Mouse (Mus musculus): ENCODE data around the gene Slc34a3.

Gene Slc34a3

DNA sequence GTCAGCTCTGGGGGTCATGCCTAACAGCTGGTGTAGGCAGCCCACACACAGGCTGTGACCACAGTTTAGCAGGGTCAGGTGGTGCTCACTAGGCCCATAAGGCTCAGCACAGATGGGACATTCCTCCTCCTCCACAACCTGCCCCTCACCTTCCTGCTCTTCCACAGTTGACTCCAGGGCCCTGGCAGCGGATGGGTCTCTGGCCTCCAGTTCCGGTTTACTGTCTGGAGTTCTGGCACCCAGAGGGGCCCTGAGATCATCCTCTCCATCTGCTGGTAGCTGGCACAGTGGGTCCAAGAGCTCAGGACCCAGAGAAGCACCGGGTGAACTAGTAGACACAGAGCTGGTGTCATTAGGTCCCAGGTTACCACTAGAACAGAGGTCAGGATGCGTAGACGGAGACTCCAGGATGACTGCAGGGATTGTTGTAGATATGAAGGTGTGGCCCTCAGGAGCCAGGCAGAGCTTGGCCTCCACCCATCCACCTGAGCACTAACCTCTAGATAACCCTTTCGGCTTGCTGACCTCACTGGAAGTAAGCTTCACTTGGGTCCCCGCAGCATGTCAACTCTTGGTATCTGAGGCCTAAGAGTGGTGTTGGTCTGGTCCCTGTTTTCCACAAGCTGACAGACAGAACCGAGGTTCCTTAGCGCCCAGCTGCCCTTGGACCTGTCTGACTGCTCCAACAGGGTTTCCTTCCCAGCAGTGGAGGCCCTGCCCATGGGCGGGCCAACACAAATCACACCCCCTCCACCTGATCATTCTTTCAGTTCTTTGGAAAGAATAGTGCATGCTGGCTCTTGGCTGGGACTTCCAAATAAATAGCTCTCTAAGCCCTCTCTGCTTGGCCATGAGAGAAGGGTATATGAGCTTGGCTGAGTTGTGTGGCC is 12.3 kb upstream of the Slc34a3 start, which contains the start of gene AL732309.1:
Gene AL732309.1 (minus strand): TSS at position 681 of the 890 bp plus-strand sequence.
- DNase-seq: no peak

GRCm38 (mm10) chr2:25244144-25244543 is 10.0 kb upstream of the Slc34a3 start:
- DNase-seq: no peak

DNA sequence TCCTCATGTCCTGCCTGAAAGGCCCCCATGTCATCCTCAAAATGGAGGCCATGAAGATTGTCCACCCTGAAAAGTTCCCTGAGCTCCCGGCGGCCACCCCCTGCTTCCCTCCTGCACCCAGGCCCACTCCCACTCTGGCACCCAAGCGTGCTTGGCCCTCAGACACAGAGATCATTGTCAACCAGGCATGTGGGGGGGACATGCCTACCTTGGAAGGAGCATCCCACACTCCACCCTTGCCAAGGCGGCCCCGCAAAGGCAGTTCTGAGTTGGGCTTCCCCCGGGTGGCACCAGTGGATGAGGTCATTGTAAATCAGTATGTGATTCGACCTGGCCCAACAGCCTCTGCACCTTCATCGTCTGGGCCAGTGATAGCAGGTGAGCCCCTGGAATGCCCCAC is 9.2 kb upstream of the Slc34a3 start:
- DNase-seq: no peak

DNA sequence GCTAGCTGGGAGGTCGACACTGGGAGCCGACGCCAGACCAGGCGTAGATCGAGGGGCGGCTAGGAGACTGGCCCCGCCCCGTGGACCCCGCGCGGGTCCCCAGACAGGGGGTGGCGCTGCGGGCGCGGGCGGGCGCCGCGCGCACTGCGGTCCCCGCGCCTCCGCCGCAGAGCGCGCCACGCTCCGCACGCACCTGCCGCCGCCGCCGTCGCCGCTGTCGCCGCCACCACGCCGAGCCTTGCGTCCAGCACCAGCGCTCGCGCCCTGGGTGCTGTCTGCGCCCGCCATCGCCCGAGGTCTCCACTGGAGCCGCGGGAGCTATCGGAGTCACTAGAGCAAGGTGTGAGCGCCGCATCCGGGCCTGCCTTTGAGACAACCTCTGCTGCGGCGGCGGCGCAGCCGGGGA is 7.9 kb upstream of the Slc34a3 start, which contains the start of the genes Rnf208 and Cysrt1:
Gene Rnf208 (plus strand): TSS at position 155 of the 406 bp plus-strand sequence.
Gene Cysrt1 (minus strand): TSS at position 352 of the 406 bp plus-strand sequence.
- peak; percentile 53 for DNase-seq

- DNase-seq: no peak
Measured at GRCm38 (mm10) chr2:25241438-25241775, 7.2 kb upstream of the Slc34a3 start.

GRCm38 (mm10) chr2:25240723-25241437 is 6.7 kb upstream of the Slc34a3 start:
- DNase-seq: peak; percentile 65

DNA sequence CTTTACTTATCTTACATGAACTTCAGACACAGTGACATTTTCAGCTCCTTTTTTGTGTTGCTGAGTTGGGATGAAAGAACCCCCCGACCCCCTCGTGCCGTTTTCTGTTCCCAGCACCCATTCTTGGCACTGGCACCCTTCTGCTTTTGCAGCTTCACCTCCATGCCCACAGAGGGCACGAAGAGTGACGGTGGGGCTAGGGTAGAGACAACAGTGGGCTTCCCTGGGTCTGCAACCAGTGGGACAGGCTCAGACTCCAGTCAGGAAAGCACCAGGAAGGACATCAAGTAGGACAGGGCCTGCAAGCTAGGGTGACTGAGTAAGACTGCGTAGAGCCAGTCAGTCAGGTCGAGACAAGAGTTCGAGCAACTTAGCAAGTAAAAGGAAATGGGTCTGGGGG is 6.1 kb upstream of the Slc34a3 start:
- DNase-seq: no peak

DNA sequence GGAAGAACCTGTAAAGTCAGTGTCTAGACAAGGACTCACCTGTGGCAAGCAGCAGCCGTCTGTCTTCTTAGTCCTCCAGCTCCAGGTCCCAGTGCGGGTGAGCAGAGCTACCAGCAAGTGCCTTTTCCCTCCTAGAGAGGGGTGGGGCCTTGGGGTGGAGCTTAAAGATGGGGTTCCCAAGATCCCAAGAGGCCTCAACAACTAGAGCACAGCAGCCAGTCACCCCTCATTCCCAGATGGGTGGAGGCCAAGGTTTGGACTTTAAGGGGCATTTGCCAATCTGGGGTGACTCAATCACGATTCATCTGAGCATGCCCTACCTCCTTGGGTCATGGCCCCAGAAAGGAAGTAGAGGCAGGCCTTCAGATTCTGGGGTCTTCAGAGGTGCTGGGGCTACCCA is 5.6 kb upstream of the Slc34a3 start:
- no peak for DNase-seq

- no peak for DNase-seq
Measured at GRCm38 (mm10) chr2:25238106-25238505, 3.9 kb upstream of the Slc34a3 start.

- DNase-seq: no peak
Measured at GRCm38 (mm10) chr2:25237522-25237921, 3.4 kb upstream of the Slc34a3 start.

DNA sequence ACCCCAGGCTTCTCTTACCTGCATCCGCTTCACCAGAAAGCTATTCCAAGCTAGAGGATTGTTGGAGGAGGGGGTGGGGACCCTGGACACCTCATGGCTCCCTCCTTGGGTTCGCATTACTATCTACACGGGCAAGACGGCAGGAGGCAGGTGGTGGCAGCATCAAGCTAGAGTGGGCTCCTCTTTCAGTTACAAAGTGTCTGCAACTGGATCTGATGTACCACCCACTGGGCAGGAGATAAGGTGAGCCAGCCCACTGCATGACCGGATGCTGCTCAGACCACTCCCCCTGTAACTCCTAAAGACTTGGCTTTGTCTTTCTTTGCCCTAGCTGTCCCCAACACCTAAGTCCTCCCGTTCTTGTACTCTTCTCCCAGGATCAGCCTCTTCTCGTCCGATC is 2.5 kb upstream of the Slc34a3 start, which contains the start of gene Rnf224:
Gene Rnf224 (minus strand): TSS at position 174 of the 400 bp plus-strand sequence.
- no peak for DNase-seq

- DNase-seq: no peak
Measured at GRCm38 (mm10) chr2:25234551-25235220, 522 bp upstream of the Slc34a3 start.

DNA sequence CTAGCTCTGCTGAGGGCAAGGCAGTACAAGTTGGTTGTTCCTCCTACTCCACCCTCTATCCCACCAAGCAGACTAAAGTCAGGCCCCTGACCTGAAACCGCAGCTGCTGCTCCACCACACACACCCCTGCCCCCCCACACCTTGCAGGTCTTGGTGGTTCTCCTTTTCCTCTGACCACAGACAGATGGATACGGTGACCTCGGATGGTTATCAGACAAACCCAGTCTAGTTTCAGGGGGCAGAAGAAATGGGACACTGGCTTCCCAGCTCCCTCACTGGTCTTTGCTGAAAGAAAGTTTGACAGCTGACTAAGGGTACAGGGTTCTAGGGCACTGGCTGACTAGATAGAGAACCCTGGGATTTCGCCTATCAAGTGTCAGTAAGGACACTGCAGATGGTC is 743 bp downstream of the Slc34a3 start:
- DNase-seq: no peak

DNA sequence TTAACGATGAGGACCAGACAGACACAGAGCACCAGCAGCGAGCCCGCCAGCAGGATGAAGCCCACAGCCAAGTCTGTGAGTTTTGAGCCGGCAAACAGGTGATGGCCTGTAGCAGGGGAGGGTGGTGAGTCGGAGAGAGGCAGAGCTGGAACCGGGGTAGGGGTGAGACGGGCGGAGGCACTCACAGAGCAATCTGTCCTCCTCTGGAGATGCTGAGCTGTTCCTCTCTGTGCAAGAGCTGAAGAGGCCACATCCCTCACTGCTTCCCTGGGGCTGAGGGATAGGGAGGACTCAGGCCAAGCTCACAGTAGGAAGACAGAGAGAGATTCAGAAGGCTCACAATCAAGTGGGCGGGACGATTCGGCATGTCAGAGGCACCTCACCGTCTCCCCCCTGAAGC is 3.1 kb downstream of the Slc34a3 start:
- no peak for DNase-seq

DNA sequence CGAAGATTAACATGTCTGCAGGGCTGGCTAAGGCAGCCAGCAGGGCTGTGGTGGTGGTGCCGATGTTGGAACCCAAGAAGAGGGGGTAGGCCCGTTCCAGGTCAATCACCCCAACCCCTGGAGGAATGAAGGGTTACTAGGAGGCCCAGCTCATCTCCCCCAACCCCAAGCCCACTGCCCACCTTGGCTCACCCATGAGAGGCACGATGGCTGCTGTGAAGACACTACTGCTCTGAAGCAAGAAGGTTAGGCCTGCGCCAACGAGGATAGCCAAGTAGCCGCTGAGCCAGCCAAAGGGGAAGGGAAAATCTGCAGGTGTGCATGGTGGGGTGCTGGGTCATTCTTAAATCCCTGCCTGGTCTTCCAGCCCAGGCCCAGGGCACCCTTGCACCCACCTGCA is 3.6 kb downstream of the Slc34a3 start:
- DNase-seq: no peak

GRCm38 (mm10) chr2:25229582-25229981 is 4.6 kb downstream of the Slc34a3 start:
- no peak for DNase-seq

DNA sequence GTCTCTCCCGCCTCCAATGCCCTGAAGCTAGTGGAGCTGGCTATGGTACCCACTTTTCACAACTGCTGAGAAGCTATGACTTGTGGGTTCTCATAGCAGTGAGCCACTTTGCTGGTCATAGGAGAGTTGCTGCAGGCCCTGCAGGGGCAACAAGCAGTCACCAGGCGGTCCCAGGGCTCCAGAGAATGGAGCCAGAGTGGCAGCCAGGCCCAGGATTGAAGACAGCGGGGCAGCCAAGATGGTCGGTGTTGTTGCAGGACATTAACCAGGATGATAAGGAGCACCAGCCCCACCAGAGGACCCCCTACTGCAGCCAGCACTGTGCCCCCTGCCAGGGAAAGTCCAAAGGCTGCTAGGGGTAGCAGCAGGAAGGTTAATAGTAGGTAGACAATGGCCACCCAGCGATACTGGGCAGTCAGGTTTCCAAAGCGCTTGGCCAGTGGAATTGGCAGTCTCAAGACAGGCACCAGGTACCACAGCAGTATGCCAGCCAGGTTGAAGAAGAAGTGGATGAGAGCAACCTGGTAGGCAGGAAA is 5.1 kb downstream of the Slc34a3 start:
- DNase-seq: no peak

- DNase-seq: peak; percentile 86
Measured at GRCm38 (mm10) chr2:25228431-25228889, 5.7 kb downstream of the Slc34a3 start.

DNA sequence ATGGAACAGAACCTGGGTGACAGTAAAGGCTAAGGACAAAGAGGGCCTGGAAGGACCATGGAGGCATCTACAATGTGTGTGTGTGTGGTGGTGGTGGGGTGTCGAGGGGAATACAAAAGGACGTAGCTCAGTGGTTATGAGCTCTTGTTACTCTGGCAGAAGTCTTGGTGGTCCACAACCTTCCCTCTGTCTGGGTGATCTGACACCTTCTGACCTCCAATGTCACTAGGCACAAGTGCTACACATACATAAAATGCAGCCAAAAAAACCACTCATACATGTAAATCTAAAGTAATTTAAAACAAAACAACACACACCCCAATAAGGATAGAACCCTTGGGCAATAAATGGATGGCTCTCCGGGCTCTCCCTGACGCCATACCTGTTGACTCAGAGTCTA is 6.8 kb downstream of the Slc34a3 start:
- DNase-seq: no peak

DNA sequence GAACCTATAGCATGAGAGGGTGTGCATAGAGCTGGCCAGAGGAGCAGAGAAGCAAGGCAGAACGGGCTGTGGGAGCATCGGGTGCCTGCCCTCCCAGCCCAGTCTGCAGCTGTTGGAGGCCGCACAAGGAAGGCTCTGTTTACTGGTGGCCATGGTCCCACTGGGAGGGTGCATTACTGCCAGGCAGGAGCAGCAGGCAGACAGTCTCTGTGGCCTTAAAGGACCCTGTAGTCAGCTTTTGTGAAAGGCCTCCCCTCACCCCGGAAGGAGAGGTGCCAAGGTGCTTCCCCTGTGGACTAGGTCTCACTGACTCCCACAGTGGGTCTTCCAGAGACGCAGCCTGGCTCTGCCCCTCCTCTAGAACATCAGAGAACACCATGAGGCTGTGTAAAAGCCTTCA is 7.3 kb downstream of the Slc34a3 start:
- DNase-seq: peak; percentile 48

DNA sequence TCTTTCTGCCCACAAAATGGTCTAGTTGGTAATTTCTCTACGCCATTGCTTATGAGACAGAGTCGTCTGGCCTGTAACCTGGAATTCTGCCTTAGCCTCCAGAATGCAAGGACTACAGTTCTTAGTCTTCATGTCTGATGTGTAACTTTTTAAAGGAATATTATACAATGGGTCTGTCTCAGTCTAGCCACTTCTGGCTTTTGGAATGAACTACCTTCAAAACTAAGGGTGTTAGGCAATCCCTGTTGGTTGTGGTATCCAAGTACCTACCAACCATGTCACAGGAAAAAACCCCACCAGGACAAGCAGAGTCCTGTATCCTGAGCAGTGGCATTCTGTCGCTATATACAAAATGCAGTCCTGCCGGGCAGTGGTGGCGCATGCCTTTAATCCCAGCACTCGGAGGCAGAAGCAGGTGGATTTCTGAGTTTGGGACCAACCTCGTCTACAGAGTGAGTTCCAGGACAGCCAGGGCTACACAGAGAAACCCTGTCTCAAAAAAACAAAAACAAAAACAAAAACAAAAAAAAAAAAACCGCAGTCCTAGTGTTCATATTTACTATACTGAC is 8.3 kb downstream of the Slc34a3 start:
- no peak for DNase-seq

Data from cerebellum, adult 11 months (tissue).